18 mouse cellular contexts compared by ENCODE assay signal in genomic region chr7:126952646-126953045, GRCm38 (mm10). TPM values are rescaled to one million over a fixed set of nuclear protein-coding genes. Genes with fewer than 3 reads are reported as not detected.
DNase-seq lines count a peak whose midpoint lies in the region; ATAC-seq and TF ChIP-seq lines count a peak whose summit lies in the region.
"Had no signal": no experiment of that assay in that cellular context is flagged by ENCODE, and none has a peak within 500 bp of the region (broad histone marks: within the 10 kb centered on the region; RNA-seq: fewer than 3 reads in every experiment).

No protein-coding gene starts in this region.

- no peak overlapping the region for H3K27ac ChIP-seq in forebrain, embryonic 12.5 days
- no peak overlapping the region for H3K27ac ChIP-seq in forebrain, embryonic 10.5 days
- no peak overlapping the region for H3K27ac ChIP-seq in cortical plate, adult 2 months (ENCODE audit: insufficient read depth, low read length)
- H3K27ac ChIP-seq in hindbrain, embryonic 15.5 days (replicated peaks) = no peak overlapping the region
- H3K27ac ChIP-seq in midbrain, embryonic 15.5 days = no peak overlapping the region
- H3K27ac ChIP-seq: embryonic facial prominence, embryonic 15.5 days; heart, embryonic 13.5 days had no signal

- H3K36me3 ChIP-seq in forebrain, embryonic 12.5 days (replicated peaks) = no peaks in the 10 kb centered on the region
- H3K36me3 ChIP-seq in forebrain, embryonic 10.5 days (replicated peaks) = no peaks in the 10 kb centered on the region
- H3K36me3 ChIP-seq in hindbrain, embryonic 15.5 days = peaks cover 14% of the 10 kb centered on the region
- H3K36me3 ChIP-seq in midbrain, embryonic 15.5 days (replicated peaks) = peaks cover 5% of the 10 kb centered on the region
- H3K36me3 ChIP-seq: embryonic facial prominence, embryonic 15.5 days had no signal

- H3K27me3 ChIP-seq in forebrain, embryonic 12.5 days = peaks cover 55% of the 10 kb centered on the region
- peaks cover 58% of the 10 kb centered on the region for H3K27me3 ChIP-seq in forebrain, embryonic 10.5 days (ENCODE audit: poor library complexity, severe bottlenecking)
- no peaks in the 10 kb centered on the region for H3K27me3 ChIP-seq in hindbrain, embryonic 15.5 days
- H3K27me3 ChIP-seq in midbrain, embryonic 15.5 days (replicated peaks) = no peaks in the 10 kb centered on the region

- H3K9ac ChIP-seq in forebrain, embryonic 12.5 days = 0 out of 2 replicates have a peak overlapping the region, but pooled peaks have one; percentile 68
- H3K9ac ChIP-seq in hindbrain, embryonic 15.5 days = peak overlapping the region; percentile 65; the same call in 1 of the 2 replicates
- H3K9ac ChIP-seq in midbrain, embryonic 15.5 days = peak overlapping the region; percentile 75; the same call in 1 of the 2 replicates
- H3K9ac ChIP-seq: embryonic facial prominence, embryonic 15.5 days; heart, embryonic 13.5 days had no signal

- no peak for TF ChIP-seq POLR2A in cortical plate, adult 2 months (IDR thresholded peaks at IDR 0.05; ENCODE audit: extremely low read depth, insufficient read depth, low read length)

- H3K4me1 ChIP-seq in forebrain, embryonic 12.5 days = peaks cover 34% of the 10 kb centered on the region
- H3K4me1 ChIP-seq in forebrain, embryonic 10.5 days = peaks cover 29% of the 10 kb centered on the region
- H3K4me1 ChIP-seq in cortical plate, adult 2 months (ENCODE audit: control insufficient read depth, insufficient read depth, low read length) = peaks cover 2% of the 10 kb centered on the region
- peaks cover 39% of the 10 kb centered on the region for H3K4me1 ChIP-seq in hindbrain, embryonic 15.5 days (replicated peaks)
- peaks cover 42% of the 10 kb centered on the region for H3K4me1 ChIP-seq in midbrain, embryonic 15.5 days

- peak overlapping the region; percentile 50 for H3K4me3 ChIP-seq in forebrain, embryonic 12.5 days (replicated peaks)
- no peak overlapping the region; the same call in 1 of the 2 replicates for H3K4me3 ChIP-seq in forebrain, embryonic 10.5 days
- peak overlapping the region; percentile 66 for H3K4me3 ChIP-seq in cortical plate, adult 2 months (ENCODE audit: insufficient read depth, low read length)
- peak overlapping the region; percentile 53 for H3K4me3 ChIP-seq in hindbrain, embryonic 15.5 days
- peak overlapping the region; percentile 59 for H3K4me3 ChIP-seq in midbrain, embryonic 15.5 days
- H3K4me3 ChIP-seq: embryonic facial prominence, embryonic 15.5 days; heart, embryonic 13.5 days; megakaryocyte, embryonic 14.5 days had no signal

- 3% methylated on average over 8 of the region's 8 CpGs for WGBS in forebrain, embryonic 12.5 days
- under 1% methylated on average over 7 of the region's 8 CpGs for WGBS in forebrain, embryonic 10.5 days
- WGBS in hindbrain, embryonic 15.5 days = 1% methylated on average over 8 of the region's 8 CpGs
- 3% methylated on average over 7 of the region's 8 CpGs for WGBS in midbrain, embryonic 15.5 days

- no peak for ATAC-seq in forebrain, embryonic 12.5 days (ENCODE audit: low FRiP score)
- ATAC-seq in hindbrain, embryonic 15.5 days (ENCODE audit: low FRiP score, low read depth) = no peak
- ATAC-seq in midbrain, embryonic 15.5 days (replicated peaks) = no peak
- ATAC-seq: Patski had no signal

- DNase-seq in forebrain, embryonic 10.5 days (ENCODE audit: extremely low spot score, low spot score) = no peak
- DNase-seq in frontal cortex, adult 2 months (ENCODE audit: extremely low spot score in 1 of 2, low spot score in 1 of 2) = no peak
- no peak for DNase-seq in layer of hippocampus, postnatal 36 days
- no peak for DNase-seq in lung, postnatal 4 days
- DNase-seq: cerebellum, adult 9-10 months; thymus, adult 18-20 months had no signal

- peak overlapping the region; percentile 95 for H3K4me2 ChIP-seq in forebrain, embryonic 12.5 days
- peak overlapping the region; percentile 84 for H3K4me2 ChIP-seq in hindbrain, embryonic 15.5 days
- peak overlapping the region; percentile 92 for H3K4me2 ChIP-seq in midbrain, embryonic 15.5 days
- H3K4me2 ChIP-seq: embryonic facial prominence, embryonic 15.5 days; heart, embryonic 13.5 days had no signal

- no peaks in the 10 kb centered on the region for H3K9me3 ChIP-seq in forebrain, embryonic 12.5 days
- no peaks in the 10 kb centered on the region for H3K9me3 ChIP-seq in forebrain, embryonic 10.5 days
- no peaks in the 10 kb centered on the region for H3K9me3 ChIP-seq in hindbrain, embryonic 15.5 days
- H3K9me3 ChIP-seq in midbrain, embryonic 15.5 days = no peaks in the 10 kb centered on the region
- H3K9me3 ChIP-seq: embryonic facial prominence, embryonic 15.5 days; heart, embryonic 13.5 days; megakaryocyte, embryonic 14.5 days had no signal

- no peak for TF ChIP-seq CTCF in cortical plate, adult 2 months (IDR thresholded peaks at IDR 0.05; ENCODE audit: extremely low read depth, insufficient read depth, low read length)

RNA-seq across cellular contexts. Expression of gene Sez6l2, which starts 2.3 kb away (rescaled TPM):
- polyA plus RNA-seq in forebrain, embryonic 12.5 days (2016; fragmentation: Nextera tagmentation; extraction: Ambion mirVana) = 8.6 and 10.5 TPM in 2 replicates
- 0.72 and 1.2 TPM in 2 replicates for polyA plus RNA-seq in forebrain, embryonic 10.5 days (2016; fragmentation: Nextera tagmentation; extraction: Ambion mirVana)
- 236 and 261 TPM in 2 replicates for polyA plus RNA-seq in cortical plate, adult 2 months (2012; rRNA removed)
- polyA plus RNA-seq in hindbrain, embryonic 15.5 days (2015; fragmentation: Nextera tagmentation; extraction: Ambion mirVana) = 49.3 and 55.9 TPM in 2 replicates
- polyA plus RNA-seq in midbrain, embryonic 15.5 days (2015; fragmentation: Nextera tagmentation; extraction: Ambion mirVana) = 50.5 and 56.2 TPM in 2 replicates
- 175 and 194 TPM in 2 replicates for polyA plus RNA-seq in frontal cortex, adult 2 months (2012; rRNA removed)
- 100 to 1,000 TPM; 427 to 447 TPM for total RNA-seq in layer of hippocampus, postnatal 36 days (2021)

RNA-seq across cellular contexts. Expression of gene Asphd1, which starts 3.3 kb away (rescaled TPM):
- polyA plus RNA-seq in forebrain, embryonic 12.5 days (2016; fragmentation: Nextera tagmentation; extraction: Ambion mirVana) = 1.5 TPM in 2 replicates
- 0.21 TPM in 1 of 2 replicates, not detected in the other for polyA plus RNA-seq in forebrain, embryonic 10.5 days (2016; fragmentation: Nextera tagmentation; extraction: Ambion mirVana)
- 55.7 and 63.8 TPM in 2 replicates for polyA plus RNA-seq in cortical plate, adult 2 months (2012; rRNA removed)
- 9.8 and 10.1 TPM in 2 replicates for polyA plus RNA-seq in hindbrain, embryonic 15.5 days (2015; fragmentation: Nextera tagmentation; extraction: Ambion mirVana)
- 7.8 and 8.9 TPM in 2 replicates for polyA plus RNA-seq in midbrain, embryonic 15.5 days (2015; fragmentation: Nextera tagmentation; extraction: Ambion mirVana)
- polyA plus RNA-seq in frontal cortex, adult 2 months (2012; rRNA removed) = 46.4 and 54.9 TPM in 2 replicates
- total RNA-seq in layer of hippocampus, postnatal 36 days (2021) = 10 to 100 TPM; 34.1 to 35.4 TPM
- total RNA-seq: gastrocnemius, adult 8-10 months had no signal
- polyA plus RNA-seq: liver, embryonic 16.5 days; Patski; spleen, adult 2 months had no signal

RNA-seq across cellular contexts. Expression of gene Cdipt, which starts 23.1 kb away (rescaled TPM):
- 78.9 and 79.6 TPM in 2 replicates for polyA plus RNA-seq in forebrain, embryonic 12.5 days (2016; fragmentation: Nextera tagmentation; extraction: Ambion mirVana)
- 84.6 and 85.7 TPM in 2 replicates for polyA plus RNA-seq in forebrain, embryonic 10.5 days (2016; fragmentation: Nextera tagmentation; extraction: Ambion mirVana)
- 252 and 253 TPM in 2 replicates for polyA plus RNA-seq in cortical plate, adult 2 months (2012; rRNA removed)
- 131 and 140 TPM in 2 replicates for polyA plus RNA-seq in hindbrain, embryonic 15.5 days (2015; fragmentation: Nextera tagmentation; extraction: Ambion mirVana)
- polyA plus RNA-seq in midbrain, embryonic 15.5 days (2015; fragmentation: Nextera tagmentation; extraction: Ambion mirVana) = 136 and 150 TPM in 2 replicates
- 224 and 230 TPM in 2 replicates for polyA plus RNA-seq in frontal cortex, adult 2 months (2012; rRNA removed)
- total RNA-seq in layer of hippocampus, postnatal 36 days (2021) = 100 to 1,000 TPM; 159 to 164 TPM

RNA-seq across cellular contexts. Expression of gene Cdiptos, which starts 23.3 kb away (rescaled TPM):
- 0.86 and 2.0 TPM in 2 replicates for polyA plus RNA-seq in forebrain, embryonic 12.5 days (2016; fragmentation: Nextera tagmentation; extraction: Ambion mirVana)
- polyA plus RNA-seq in forebrain, embryonic 10.5 days (2016; fragmentation: Nextera tagmentation; extraction: Ambion mirVana) = 0.72 and 1.0 TPM in 2 replicates
- 1.1 and 2.0 TPM in 2 replicates for polyA plus RNA-seq in cortical plate, adult 2 months (2012; rRNA removed)
- 0.67 and 1.4 TPM in 2 replicates for polyA plus RNA-seq in hindbrain, embryonic 15.5 days (2015; fragmentation: Nextera tagmentation; extraction: Ambion mirVana)
- 1.1 and 1.5 TPM in 2 replicates for polyA plus RNA-seq in midbrain, embryonic 15.5 days (2015; fragmentation: Nextera tagmentation; extraction: Ambion mirVana)
- polyA plus RNA-seq in frontal cortex, adult 2 months (2012; rRNA removed) = 0.80 and 1.0 TPM in 2 replicates
- under 1 TPM in 1 of 2 experiments, not detected in 1; 0.35 TPM for total RNA-seq in layer of hippocampus, postnatal 36 days (2021)
- total RNA-seq: layer of hippocampus, postnatal 25 days had no signal

RNA-seq across cellular contexts. Expression of gene Kctd13, which starts 24.0 kb away (rescaled TPM):
- 45.3 and 46.4 TPM in 2 replicates for polyA plus RNA-seq in forebrain, embryonic 12.5 days (2016; fragmentation: Nextera tagmentation; extraction: Ambion mirVana)
- polyA plus RNA-seq in forebrain, embryonic 10.5 days (2016; fragmentation: Nextera tagmentation; extraction: Ambion mirVana) = 17.5 and 18.0 TPM in 2 replicates
- 188 and 198 TPM in 2 replicates for polyA plus RNA-seq in cortical plate, adult 2 months (2012; rRNA removed)
- 118 and 130 TPM in 2 replicates for polyA plus RNA-seq in hindbrain, embryonic 15.5 days (2015; fragmentation: Nextera tagmentation; extraction: Ambion mirVana)
- 133 and 136 TPM in 2 replicates for polyA plus RNA-seq in midbrain, embryonic 15.5 days (2015; fragmentation: Nextera tagmentation; extraction: Ambion mirVana)
- 163 and 171 TPM in 2 replicates for polyA plus RNA-seq in frontal cortex, adult 2 months (2012; rRNA removed)
- 100 to 1,000 TPM; 161 to 171 TPM for total RNA-seq in layer of hippocampus, postnatal 36 days (2021)
